Mouse (Mus musculus) liver, postnatal 0 days (tissue): ENCODE results near the gene Ttc3. TPM values are rescaled to one million over a fixed set of nuclear protein-coding genes. Genes with fewer than 3 reads are reported as not detected.
A peak's percentile ranks its signal among the peaks of the same experiment; 100 is the strongest.
"Not testable (repeated sequence)": the region's sequence is repeated elsewhere in the genome, so short reads cannot be mapped to it uniquely, and the experiment has no call there.

Experiments
- ATAC-seq: fragments of 200-750 bp; cut with Nextera tagmentation; 2 replicates; pipeline ENCODE4 v1.8.0; 2017; ENCODE audit warnings: mild to moderate bottlenecking, moderate library complexity
- DNase-seq: peaks from one replicate; pipeline ENCODE4 v3.0.0-alpha.2; 2016
- H3K27ac ChIP-seq: fragments of 300-500 bp; sonication (generic); 2 replicates; pipeline ENCODE4 v1.5.1; 2014; ENCODE audit warnings: antibody characterized with exemption, moderate library complexity, mild to moderate bottlenecking, low read depth
- H3K27me3 ChIP-seq: fragments of 300-500 bp; sonication (generic); 2 replicates; pipeline ENCODE4 v1.6.1; 2014; ENCODE audit warnings: low read length, control low read depth, mixed read lengths; ENCODE audit not compliant: insufficient read depth
- H3K36me3 ChIP-seq: fragments of 300-500 bp; sonication (generic); replicated peaks from 2 replicates; pipeline ENCODE4 v1.6.1; 2014; ENCODE audit warnings: mild to moderate bottlenecking, control low read depth, low read length, moderate library complexity, mixed read lengths; ENCODE audit not compliant: insufficient read depth
- H3K4me1 ChIP-seq: fragments of 300-500 bp; sonication (generic); 2 replicates; pipeline ENCODE4 v1.6.1; 2014; ENCODE audit warnings: antibody characterized with exemption, mild to moderate bottlenecking, control low read depth; ENCODE audit not compliant: insufficient read depth
- H3K4me2 ChIP-seq: fragments of 300-500 bp; sonication (generic); 2 replicates; pipeline ENCODE4 v1.6.1; 2014; ENCODE audit warnings: low read depth, mild to moderate bottlenecking, low read length, moderate library complexity, mixed read lengths
- H3K4me3 ChIP-seq: fragments of 300-500 bp; sonication (generic); 2 replicates; pipeline ENCODE4 v1.5.1; 2014; ENCODE audit warnings: low read depth, low read length
- H3K9ac ChIP-seq: fragments of 300-500 bp; sonication (generic); replicated peaks from 2 replicates; pipeline ENCODE4 v1.6.1; 2014; ENCODE audit warnings: mild to moderate bottlenecking, moderate library complexity
- H3K9me3 ChIP-seq: fragments of 300-500 bp; sonication (generic); 2 replicates; pipeline ENCODE4 v1.6.1; 2016; ENCODE audit warnings: mild to moderate bottlenecking, control low read depth, low read length, mixed read lengths
- CTCF ChIP-seq: sonication (generic); IDR thresholded peaks from 2 replicates; pipeline ENCODE4 v1.5.1; 2016; ENCODE audit warnings: antibody characterized with exemption, low read depth
- EP300 ChIP-seq: IDR thresholded peaks from 2 replicates; pipeline ENCODE4 v1.6.1; 2016; ENCODE audit warnings: antibody characterized with exemption, low read depth, mild to moderate bottlenecking
- WGBS: fragments of 180-500 bp; shearing (Covaris S2); extraction: QIAGEN DNeasy Blood & Tissue Kit; methylation state at CpG from one replicate; pipeline ENCODE4 v1.1.7; 2014; ENCODE audit not compliant: insufficient replicate concordance; 5-methylcytosine and 5-hydroxymethylcytosine counted together
- polyA plus RNA-seq: library from polyadenylated mRNA; unstranded; fragments of >200 nt; fragmentation: Nextera tagmentation; extraction: Ambion mirVana; gene quantifications from 2 replicates; pipeline ENCODE4 v1.2.1, GENCODE M21; 2015

The Ttc3 gene
- polyA plus RNA-seq, 1 experiment from 2014 or later: 17.4 TPM

DNA sequence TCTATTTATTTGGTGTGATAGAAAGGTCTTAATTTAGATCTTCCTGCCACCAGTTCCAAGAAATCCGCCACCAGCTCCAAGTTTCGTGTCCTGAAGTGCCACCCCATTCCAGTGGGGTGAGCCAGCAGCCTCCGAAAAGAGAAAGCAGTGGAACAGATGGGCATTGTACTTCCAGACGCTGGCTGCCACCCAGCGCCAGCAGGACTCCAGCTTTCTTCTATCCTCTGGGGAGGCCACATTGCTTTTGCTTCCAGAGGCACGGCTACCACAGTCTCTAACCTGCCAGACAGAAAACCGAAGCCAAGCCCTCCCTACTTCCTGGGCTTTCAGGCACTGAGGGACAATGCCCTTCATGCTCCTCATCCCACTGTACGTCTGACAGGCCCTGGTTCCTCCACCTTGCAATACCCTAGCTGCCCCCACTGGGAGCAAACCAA, 102.1 kb downstream of the Ttc3 start:
- TF ChIP-seq EP300 (no peak), CTCF (no peak)
- peaks cover 17% of the 10 kb centered on the region for H3K36me3 ChIP-seq
- H3K27ac ChIP-seq: no peak overlapping the region
- no peak overlapping the region for H3K4me3 ChIP-seq
- H3K4me1 ChIP-seq: no peaks in the 10 kb centered on the region
- WGBS: 67% methylated on average over 8 of the region's 8 CpGs
- no peaks in the 10 kb centered on the region for H3K9me3 ChIP-seq
- no peak for ATAC-seq
- no peaks in the 10 kb centered on the region for H3K27me3 ChIP-seq
- DNase-seq: no peak
- no peak overlapping the region for H3K4me2 ChIP-seq
- H3K9ac ChIP-seq: no peak overlapping the region

DNA sequence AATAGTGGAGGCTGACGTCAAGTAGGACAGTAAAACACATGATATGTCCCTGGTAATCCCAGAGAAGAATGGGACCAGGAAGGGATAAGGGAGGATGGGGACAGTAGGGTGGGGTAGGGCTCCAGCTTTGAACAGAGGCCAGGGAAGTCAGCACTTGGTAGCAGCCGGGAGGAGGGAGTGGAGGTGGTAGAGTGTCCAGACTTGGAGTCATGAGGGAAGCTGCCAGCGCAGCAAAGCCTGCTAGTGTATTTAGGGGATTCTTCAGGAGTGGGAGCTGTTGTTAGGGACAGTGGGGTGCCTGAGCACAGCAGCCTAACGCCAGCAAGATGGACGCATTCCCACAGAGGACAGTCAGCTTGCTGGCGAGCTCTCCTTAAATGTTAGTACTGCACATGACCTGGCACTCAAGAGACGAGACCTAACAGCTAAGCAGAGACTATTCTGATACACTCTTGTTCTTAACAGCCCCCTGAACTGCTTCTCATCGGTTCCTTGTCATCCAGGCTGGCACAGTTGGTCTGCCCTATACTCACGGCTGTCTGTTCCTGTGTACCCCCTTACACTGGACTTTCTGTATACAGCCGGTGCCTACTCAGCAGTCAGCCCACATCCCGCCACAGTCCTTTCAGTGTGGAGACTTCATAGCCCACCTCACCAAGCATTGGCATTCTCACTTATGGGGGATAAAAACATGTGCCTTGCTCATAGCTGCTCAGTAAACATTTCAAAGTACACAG, 102.8 kb downstream of the Ttc3 start:
- Histone ChIP-seq H3K27me3 (no peaks in the 10 kb centered on the region), H3K4me3 (no peak overlapping the region), H3K4me1 (no peaks in the 10 kb centered on the region), H3K36me3 (peaks cover 11% of the 10 kb centered on the region), H3K9me3 (no peaks in the 10 kb centered on the region), H3K4me2 (no peak overlapping the region), H3K27ac (no peak overlapping the region), H3K9ac (no peak overlapping the region)
- DNase-seq: no peak
- WGBS: 82% methylated on average over 11 of the region's 11 CpGs
- no peak for TF ChIP-seq EP300
- TF ChIP-seq CTCF: no peak
- ATAC-seq: no peak

DNA sequence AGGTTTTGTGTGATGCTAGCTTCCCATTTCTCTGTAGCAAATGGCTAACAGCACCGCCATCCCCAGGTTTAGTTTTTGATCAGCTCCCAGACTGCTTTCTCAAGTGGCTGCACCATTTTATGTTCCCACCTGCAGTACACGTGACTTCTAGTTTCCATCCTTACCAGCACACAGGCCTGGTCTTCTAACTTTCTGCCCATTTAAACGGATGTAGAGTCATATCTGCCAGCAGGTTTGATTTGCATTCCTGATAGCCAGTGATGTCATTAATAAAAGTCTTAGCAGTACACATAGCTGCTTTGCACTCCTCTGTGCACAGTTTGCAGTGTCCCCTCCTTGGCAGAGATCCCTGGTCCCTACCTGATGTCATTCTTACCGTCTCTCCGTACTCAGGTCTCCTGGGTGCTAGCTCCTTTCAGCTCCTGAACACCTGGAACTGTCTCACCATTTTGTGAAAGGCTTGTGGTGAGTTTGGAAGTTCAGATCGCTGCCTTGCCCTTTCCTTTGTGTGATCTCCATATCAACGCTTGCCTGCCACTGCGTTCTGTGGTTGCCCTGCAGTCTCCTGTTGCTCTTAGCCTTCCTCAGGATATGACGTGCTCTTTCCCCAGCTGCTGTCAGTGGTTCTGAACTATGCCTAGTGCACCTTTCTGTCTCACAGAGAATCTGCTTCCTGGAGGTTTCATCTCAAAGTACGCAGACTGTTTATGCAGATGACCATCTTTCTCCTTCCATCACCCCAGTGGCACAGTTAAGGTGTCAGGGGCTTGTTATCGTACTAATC, 114.5 kb downstream of the Ttc3 start:
- H3K36me3 ChIP-seq: no peaks in the 10 kb centered on the region
- no peak overlapping the region for H3K27ac ChIP-seq
- no peaks in the 10 kb centered on the region for H3K27me3 ChIP-seq
- H3K9me3 ChIP-seq: no peaks in the 10 kb centered on the region
- 59% methylated on average over 11 of the region's 11 CpGs for WGBS
- no peak overlapping the region for H3K9ac ChIP-seq
- TF ChIP-seq EP300: no peak
- TF ChIP-seq CTCF: no peak
- DNase-seq: no peak
- H3K4me1 ChIP-seq: no peaks in the 10 kb centered on the region
- no peak overlapping the region for H3K4me3 ChIP-seq
- ATAC-seq: no peak
- no peak overlapping the region for H3K4me2 ChIP-seq

DNA sequence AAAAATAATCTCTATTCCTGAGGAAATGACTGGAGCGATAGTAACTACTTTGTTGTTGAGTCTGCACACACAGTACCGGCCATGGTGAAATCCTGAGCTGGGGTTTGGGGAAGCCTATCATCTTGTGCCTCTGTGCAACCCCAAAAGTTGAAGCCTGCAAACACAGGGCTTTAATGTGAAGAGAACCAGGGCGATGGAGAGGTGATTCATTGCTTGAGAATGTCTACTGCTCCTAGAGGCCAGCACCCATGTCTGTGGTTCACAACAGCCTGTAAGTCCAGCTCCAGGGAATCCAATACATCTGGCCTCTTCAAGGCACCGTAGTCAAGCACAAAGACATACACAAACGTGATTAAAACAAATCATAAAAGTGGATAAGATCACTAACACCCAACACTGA, 116.9 kb downstream of the Ttc3 start:
- no peaks in the 10 kb centered on the region for H3K4me1 ChIP-seq
- no peak overlapping the region for H3K4me3 ChIP-seq
- DNase-seq: no peak
- no peaks in the 10 kb centered on the region for H3K36me3 ChIP-seq
- ATAC-seq: no peak
- no peak overlapping the region for H3K27ac ChIP-seq
- H3K4me2 ChIP-seq: no peak overlapping the region
- TF ChIP-seq CTCF (no peak), EP300 (no peak)
- no peak overlapping the region for H3K9ac ChIP-seq
- no peaks in the 10 kb centered on the region for H3K9me3 ChIP-seq
- WGBS: 56% methylated on average over 5 of the region's 5 CpGs
- no peaks in the 10 kb centered on the region for H3K27me3 ChIP-seq

DNA sequence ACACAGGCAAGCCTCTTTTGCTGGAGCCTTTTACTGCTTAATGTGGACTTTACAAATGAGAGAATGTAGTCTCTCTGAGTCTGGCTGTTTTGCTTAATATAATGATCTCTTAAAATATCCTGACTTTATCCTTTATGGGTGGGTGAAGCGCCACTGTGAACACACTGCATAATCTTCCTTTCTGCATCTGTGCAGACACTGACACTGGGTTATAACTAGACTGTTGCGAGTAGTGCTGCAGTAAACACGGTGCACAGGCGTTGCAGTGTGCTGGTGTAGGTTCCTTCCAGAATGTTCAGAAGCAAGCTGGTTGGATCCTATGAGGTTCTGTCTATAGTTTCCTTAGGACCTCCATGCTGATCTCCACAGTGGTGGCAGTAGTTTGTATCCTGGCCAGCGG, 118.9 kb downstream of the Ttc3 start:
- DNase-seq: no peak

DNA sequence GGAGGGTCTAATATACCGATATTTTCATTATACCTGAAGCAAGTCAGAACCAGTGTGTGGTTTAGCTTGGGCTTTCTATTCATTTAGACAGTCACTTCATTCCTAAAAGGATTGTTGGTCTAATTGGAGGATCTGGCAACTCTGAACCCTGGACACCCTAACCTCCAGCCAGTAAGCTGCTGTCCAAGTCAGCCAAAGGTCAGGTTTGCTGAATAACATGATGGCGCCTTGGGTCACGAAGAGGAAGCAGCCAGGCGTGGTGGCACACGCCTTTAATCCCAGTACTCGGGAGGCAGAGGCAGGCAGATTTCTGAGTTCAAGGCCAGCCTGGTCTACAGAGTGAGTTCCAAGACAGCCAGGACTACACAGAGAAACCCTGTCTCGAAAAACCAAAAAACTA, 126.8 kb downstream of the Ttc3 start:
- H3K27me3 ChIP-seq, H3K4me2 ChIP-seq, DNase-seq, H3K4me3 ChIP-seq, H3K4me1 ChIP-seq, H3K9ac ChIP-seq, H3K9me3 ChIP-seq: not testable (repeated sequence)
- peak; percentile 46 for ATAC-seq
- H3K36me3 ChIP-seq: peaks cover 39% of the 10 kb centered on the region
- 0 out of 2 replicates have a peak overlapping the region, but pooled peaks have one; percentile 18 for H3K27ac ChIP-seq
- WGBS: 82% methylated on average over 7 of the region's 7 CpGs

More for the DNA sequence above, 118.9 kb downstream of the Ttc3 start:
- H3K36me3 ChIP-seq: no peaks in the 10 kb centered on the region
- H3K4me1 ChIP-seq: no peaks in the 10 kb centered on the region
- no peak for TF ChIP-seq CTCF
- TF ChIP-seq EP300: no peak
- no peak overlapping the region for H3K4me2 ChIP-seq
- 77% methylated on average over 5 of the region's 5 CpGs for WGBS
- no peak overlapping the region for H3K9ac ChIP-seq
- no peak overlapping the region for H3K4me3 ChIP-seq
- no peak overlapping the region for H3K27ac ChIP-seq
- no peaks in the 10 kb centered on the region for H3K27me3 ChIP-seq
- ATAC-seq: no peak
- no peaks in the 10 kb centered on the region for H3K9me3 ChIP-seq
